14 mouse cellular contexts compared by ENCODE assay signal in the genomic region with DNA sequence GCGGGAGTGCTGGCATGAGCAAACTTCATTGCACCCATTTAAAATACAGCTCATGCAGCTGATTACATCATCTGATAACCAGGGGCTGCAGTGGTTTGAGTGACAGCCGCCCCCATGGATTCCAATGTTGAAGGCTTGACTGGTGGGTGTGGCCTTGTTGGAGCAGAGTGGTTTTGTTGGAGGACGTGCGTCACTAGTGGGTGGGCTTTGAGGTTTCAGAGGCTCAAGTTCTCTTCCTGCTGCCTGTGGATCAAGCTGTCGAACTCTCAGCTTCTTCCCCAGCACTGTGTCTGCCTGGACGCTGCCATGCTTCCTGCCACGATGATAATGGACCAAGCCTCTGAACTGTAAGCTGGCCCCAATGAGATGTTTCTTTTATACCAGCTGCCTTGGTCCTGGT. TPM values are rescaled to one million over a fixed set of nuclear protein-coding genes. Genes with fewer than 3 reads are reported as not detected.
DNase-seq lines count a peak whose midpoint lies in the region; ATAC-seq lines count a peak whose summit lies in the region.
"Had no signal": no experiment of that assay in that cellular context is flagged by ENCODE, and none has a peak within 500 bp of the region (broad histone marks: within the 10 kb centered on the region; RNA-seq: fewer than 3 reads in every experiment).

No protein-coding gene starts in this region.

- peak overlapping the region; percentile 66 for H3K4me3 ChIP-seq in megakaryocyte, embryonic 14.5 days (replicated peaks)
- H3K4me3 ChIP-seq: embryonic facial prominence, embryonic 12.5 days; limb, embryonic 13.5 days; midbrain, embryonic 13.5 days; neural tube, embryonic 12.5 days had no signal

- ATAC-seq in megakaryocyte, adult 5-6 weeks (ENCODE audit: poor library complexity, severe bottlenecking), result no peak
- ATAC-seq in common myeloid progenitor, adult 5-6 weeks (replicated peaks; ENCODE audit: low read depth, poor library complexity, severe bottlenecking), result peak; percentile 84
- ATAC-seq: midbrain, embryonic 13.5 days had no signal

- peaks cover 38% of the 10 kb centered on the region for H3K27me3 ChIP-seq in megakaryocyte, embryonic 14.5 days (replicated peaks)
- H3K27me3 ChIP-seq: embryonic facial prominence, embryonic 12.5 days; limb, embryonic 13.5 days; midbrain, embryonic 13.5 days; neural tube, embryonic 12.5 days had no signal

- H3K9me3 ChIP-seq in megakaryocyte, embryonic 14.5 days, result peaks cover 8% of the 10 kb centered on the region; the same call in 1 of the 2 replicates
- H3K9me3 ChIP-seq: embryonic facial prominence, embryonic 12.5 days; G1E; limb, embryonic 13.5 days; midbrain, embryonic 13.5 days; neural tube, embryonic 12.5 days had no signal

- DNase-seq in ES-CJ7 (ENCODE audit: low read depth, low spot score), result peak; percentile 71
- DNase-seq in thymus, postnatal 4 days, result peak; percentile 33
- DNase-seq in left cerebral cortex, adult 11 months (ENCODE audit: low spot score), result no peak
- no peak for DNase-seq in spleen, postnatal 10 days (ENCODE audit: low spot score in 2 of 2)
- DNase-seq: cerebellum, adult 9-11 months; right cerebral cortex, postnatal 4 days had no signal

- H3K4me1 ChIP-seq in megakaryocyte, embryonic 14.5 days, result peaks cover 16% of the 10 kb centered on the region
- H3K4me1 ChIP-seq: embryonic facial prominence, embryonic 12.5 days; neural tube, embryonic 12.5 days had no signal

- H3K36me3 ChIP-seq in megakaryocyte, embryonic 14.5 days (replicated peaks; ENCODE audit: low read length), result no peaks in the 10 kb centered on the region
- H3K36me3 ChIP-seq: embryonic facial prominence, embryonic 12.5 days; limb, embryonic 13.5 days; midbrain, embryonic 13.5 days; neural tube, embryonic 12.5 days had no signal

RNA-seq across cellular contexts. Expression of a gene that starts 57.9 kb away (rescaled TPM):
- polyA plus RNA-seq in megakaryocyte, embryonic 14.5 days (2012; ENCODE audit: insufficient read depth, low replicate concordance), result 2.6 TPM in 1 of 2 replicates, not detected in the other
- total RNA-seq in megakaryocyte, adult 5-6 weeks (2015), result 3.9 and 6.9 TPM in 2 replicates
- total RNA-seq in megakaryocyte, adult 5-6 weeks (2017), result 2.4 and 4.3 TPM in 2 replicates
- 9.0 and 10.7 TPM in 2 replicates for total RNA-seq in common myeloid progenitor, adult 5-6 weeks (2017)

Comparison
In these comparisons a context has a peak if more than half of its experiments do, and no peak if none do; other contexts are left out.
1. DNase-seq: peak in ES-CJ7 (single experiment) and thymus, postnatal 4 days (single experiment); none in left cerebral cortex, adult 11 months (single experiment) and spleen, postnatal 10 days (0 of 2).